Mouse (Mus musculus) lung, adult 2 months (tissue): ENCODE data around the gene Tnfsf10. TPM values are rescaled to one million over a fixed set of nuclear protein-coding genes. Genes with fewer than 3 reads are reported as not detected.
A peak's percentile ranks its signal among the peaks of the same experiment; 100 is the strongest.
"Not testable (repeated sequence)": the region's sequence is repeated elsewhere in the genome, so short reads cannot be mapped to it uniquely, and the experiment has no call there.

Experiments used
- DNase-seq: peaks from one replicate; pipeline ENCODE4 v3.0.0; 2022
- H3K4me1 ChIP-seq: fragments of 200-500 bp; 2 replicates; pipeline ENCODE4 v1.6.1; 2011; ENCODE audit warnings: low read length; ENCODE audit not compliant: control insufficient read depth, insufficient read depth
- H3K4me3 ChIP-seq: fragments of 200-500 bp; replicated peaks from 2 replicates; pipeline ENCODE3; 2011; ENCODE audit warnings: low read depth, mild to moderate bottlenecking, control low read depth, low read length; ENCODE audit errors: extremely low read depth
- CTCF ChIP-seq: fragments of 200-500 bp; IDR thresholded peaks from 2 replicates; pipeline ENCODE4 v1.5.1; 2011; ENCODE audit warnings: mild to moderate bottlenecking, low read length, control low read depth; ENCODE audit not compliant: insufficient read depth
- POLR2A ChIP-seq: fragments of 200-500 bp; IDR thresholded peaks from 2 replicates; pipeline ENCODE4 v1.6.1; 2011; ENCODE audit warnings: low read depth, mild to moderate bottlenecking, control low read depth, low read length, borderline replicate concordance; ENCODE audit errors: extremely low read depth
- WGBS: fragments of 180-500 bp; shearing (Covaris S2); methylation state at CpG from one replicate; pipeline ENCODE4 v1.1.7; 2018; 5-methylcytosine and 5-hydroxymethylcytosine counted together
- polyA plus RNA-seq: library from polyadenylated mRNA; depleted of rRNA; stranded (reverse); fragments of >200 nt; gene quantifications from 2 replicates; pipeline ENCODE4 v1.2.3, GENCODE M21; 2012; rRNA removed

Tnfsf10 gene
- 26.5 and 37.6 TPM in 2 replicates for polyA plus RNA-seq

DNA sequence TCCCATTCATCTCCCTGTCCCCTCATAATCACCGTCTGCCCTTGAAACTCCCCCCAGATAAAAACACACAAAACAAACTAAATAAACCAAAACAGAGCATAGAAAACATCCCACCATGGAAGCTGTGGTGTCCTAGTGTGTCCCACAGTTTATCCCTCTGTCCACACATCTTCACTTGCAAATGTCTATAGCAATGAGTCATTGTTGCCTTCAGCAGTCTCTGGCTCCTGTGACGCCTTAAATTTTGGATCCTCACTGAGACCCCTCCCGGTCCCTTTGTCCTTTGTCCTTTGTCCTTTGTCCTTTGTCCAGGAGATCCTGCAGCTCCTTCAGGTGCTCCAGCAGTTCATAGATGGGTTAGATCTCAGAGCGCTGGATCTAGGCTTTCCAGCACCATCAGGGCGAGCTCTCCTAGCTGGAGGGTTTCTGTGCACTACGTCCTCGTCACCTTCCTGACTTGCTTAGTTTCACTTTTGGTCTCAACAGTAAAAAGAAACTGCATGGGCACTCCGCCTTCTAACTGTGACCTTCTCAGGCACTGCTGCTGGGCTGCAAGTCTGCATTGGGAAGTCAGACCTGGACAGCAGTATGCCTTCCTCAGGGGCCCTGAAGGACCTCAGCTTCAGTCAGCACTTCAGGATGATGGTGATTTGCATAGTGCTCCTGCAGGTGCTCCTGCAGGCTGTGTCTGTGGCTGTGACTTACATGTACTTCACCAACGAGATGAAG, at the start of gene Tnfsf10:
Gene Tnfsf10 (plus strand): TSS at position 470 of the 729 bp plus-strand sequence.
- DNase-seq, result peak; percentile 68
- 12% methylated on average over 9 of the region's 9 CpGs for WGBS
- no peaks in the 10 kb centered on the region for H3K4me1 ChIP-seq
- peak within 1 kb of the TSS; percentile 75 for H3K4me3 ChIP-seq
- TF ChIP-seq CTCF (no peak), POLR2A (peak; percentile 83; the same call in 1 of the 2 replicates)

DNA sequence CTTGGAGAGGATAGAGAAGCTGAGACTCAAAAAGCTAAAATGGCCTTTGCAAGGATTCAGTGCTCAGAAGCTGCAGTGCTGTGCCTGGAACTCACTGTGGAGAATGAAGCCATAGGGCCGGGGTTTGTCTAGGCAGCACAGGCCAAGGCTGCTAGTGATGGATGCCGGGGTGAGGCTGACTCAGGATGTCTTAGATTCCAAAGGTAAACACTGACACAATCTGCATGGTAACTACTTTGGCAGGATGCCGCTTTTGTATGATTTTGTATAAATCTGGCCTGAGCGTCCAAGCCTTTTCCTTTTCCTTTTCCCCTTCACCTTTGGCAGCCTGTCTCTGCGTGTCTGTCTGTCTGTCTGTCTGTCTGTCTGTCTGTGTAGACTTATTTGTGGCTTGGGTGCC, 49.5 kb upstream of the Tnfsf10 start:
- Histone ChIP-seq H3K4me3 (no peak overlapping the region), H3K4me1 (peaks cover 19% of the 10 kb centered on the region)
- peak; percentile 43 for DNase-seq
- whole genome bisulfite sequencing, result 34% methylated on average over 5 of the region's 5 CpGs
- TF ChIP-seq POLR2A (no peak), CTCF (no peak)

DNA sequence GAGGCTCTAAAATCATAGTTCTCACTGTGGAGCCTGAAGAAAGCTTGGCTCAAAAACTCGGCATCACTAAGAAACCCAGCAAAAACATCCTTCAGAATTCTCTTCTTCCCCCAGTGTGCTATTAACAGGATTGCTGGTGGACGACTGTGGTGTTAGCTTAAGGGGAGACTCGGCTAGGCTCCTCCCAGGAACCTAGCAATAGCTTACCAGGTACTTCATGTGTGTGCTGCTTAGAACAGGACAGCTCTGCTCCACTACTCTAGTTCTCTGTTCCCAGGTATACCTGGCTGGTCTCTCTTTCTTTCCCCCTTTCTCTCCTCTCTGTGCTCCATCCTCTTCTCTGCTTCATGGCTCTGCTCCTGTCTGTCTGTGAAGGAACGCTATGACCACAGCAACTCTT, 48.9 kb upstream of the Tnfsf10 start:
- DNase-seq, result no peak
- TF ChIP-seq CTCF (no peak), POLR2A (no peak)
- 37% methylated on average over 4 of the region's 4 CpGs for WGBS
- H3K4me1 ChIP-seq, result peaks cover 19% of the 10 kb centered on the region
- H3K4me3 ChIP-seq, result no peak overlapping the region

DNA sequence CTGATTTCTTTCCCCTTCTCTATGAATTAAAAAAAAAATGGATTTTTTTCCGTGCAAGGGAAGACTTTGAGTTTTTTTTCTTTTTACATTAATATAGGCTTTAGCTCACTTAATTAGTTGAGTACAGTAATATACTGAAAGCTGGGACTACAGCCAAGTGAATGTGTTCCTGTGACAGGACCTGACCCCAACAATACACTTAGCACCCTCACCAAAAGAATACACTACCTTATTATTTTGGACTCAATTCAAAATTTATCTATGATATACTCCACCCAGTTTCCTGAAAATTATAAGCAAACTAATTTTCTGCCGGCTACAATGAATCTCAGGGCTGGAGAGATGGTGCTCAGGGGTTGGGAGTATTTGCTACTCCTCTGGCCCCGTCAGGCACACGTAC, 47.7 kb upstream of the Tnfsf10 start:
- TF ChIP-seq POLR2A (no peak), CTCF (no peak)
- Histone ChIP-seq H3K4me1 (peaks cover 19% of the 10 kb centered on the region), H3K4me3 (no peak overlapping the region)
- no peak for DNase-seq
- 44% methylated on average over 4 of the region's 4 CpGs for WGBS

DNA sequence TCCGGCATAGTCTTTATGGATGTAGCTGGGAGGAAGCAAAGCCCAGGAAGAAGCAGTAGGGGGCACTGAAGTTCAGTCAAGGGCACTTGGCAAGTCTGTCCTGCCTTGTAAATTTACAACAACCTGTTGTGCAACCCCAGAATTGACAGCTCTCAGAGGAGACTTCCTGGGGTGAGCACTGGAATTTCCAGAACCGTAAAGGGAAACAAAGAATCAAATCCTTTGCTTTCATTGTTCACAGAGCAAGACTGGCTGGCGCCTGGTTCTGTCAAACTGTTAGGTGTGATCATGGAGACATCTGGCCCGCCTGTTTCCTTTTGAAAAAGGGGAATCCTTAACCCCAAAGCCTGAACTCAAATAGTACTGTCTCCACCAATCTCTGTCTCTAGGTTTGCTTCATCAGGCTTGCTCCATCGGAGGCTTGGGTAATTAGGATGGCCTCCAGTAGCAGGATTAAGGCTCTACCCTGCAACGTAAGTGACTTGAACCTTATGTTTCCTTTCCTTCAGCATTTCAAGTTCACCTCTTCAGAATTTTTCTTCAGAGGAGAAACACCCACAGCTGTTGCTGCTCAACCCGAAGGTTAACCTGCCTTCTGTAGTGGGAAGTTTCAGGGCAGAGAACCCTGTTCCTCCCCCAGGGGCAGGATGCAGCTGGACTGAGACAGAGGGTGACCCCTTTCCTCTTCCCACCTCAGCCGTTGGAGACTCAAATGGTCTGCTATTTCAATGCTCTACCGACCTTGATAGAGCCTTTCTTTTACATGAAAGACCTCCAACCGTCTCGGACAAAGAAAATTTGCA, 46.5 kb upstream of the Tnfsf10 start:
- H3K4me3 ChIP-seq, result peak overlapping the region; percentile 28
- WGBS, result 12% methylated on average over 11 of the region's 11 CpGs
- peaks cover 19% of the 10 kb centered on the region for H3K4me1 ChIP-seq
- DNase-seq, result peak; percentile 61
- no peak for TF ChIP-seq POLR2A
- TF ChIP-seq CTCF, result peak; percentile 72

DNA sequence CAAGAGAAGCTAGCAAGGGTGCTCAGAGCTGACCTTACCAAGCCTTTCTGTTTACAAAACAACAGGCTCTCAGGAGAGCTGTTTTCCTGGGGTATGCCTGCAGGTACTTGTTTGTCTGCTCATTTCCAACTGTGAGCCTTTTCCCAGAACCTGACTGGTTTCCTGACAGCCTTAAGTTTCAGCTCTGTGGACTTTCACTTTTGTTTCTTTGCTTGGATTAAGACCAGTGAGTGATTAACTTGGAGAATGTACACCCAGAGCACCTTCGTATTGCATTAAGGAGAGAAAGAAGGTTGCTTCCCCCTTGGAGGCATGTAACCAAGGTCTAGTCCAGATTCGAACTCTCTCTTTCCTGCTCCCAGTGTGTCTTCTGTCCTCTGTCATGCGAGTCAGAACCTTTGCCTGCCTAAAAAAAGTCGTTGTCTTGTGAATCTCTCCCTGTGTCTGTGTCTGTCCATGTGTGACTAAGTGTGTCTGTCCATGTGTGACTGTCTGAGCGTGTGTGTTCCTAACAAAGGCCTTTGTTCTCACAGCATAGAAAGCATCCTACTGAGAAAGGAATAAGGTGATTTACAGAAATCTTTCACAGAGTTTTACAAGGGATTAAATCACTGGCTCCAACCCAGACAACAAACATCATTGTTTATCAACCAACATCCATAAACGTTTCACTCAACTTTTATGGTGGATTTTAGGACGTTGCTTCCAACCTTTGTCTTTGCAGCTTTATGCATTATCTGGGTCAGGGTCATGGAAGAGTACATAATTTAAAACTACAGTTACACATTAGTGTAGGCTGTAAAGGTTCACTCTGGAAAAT, 43.7 kb upstream of the Tnfsf10 start:
- TF ChIP-seq POLR2A, result no peak
- TF ChIP-seq CTCF, result no peak
- 26% methylated on average over 7 of the region's 7 CpGs for whole genome bisulfite sequencing
- DNase-seq, result peak; percentile 23
- Histone ChIP-seq H3K4me3 (no peak overlapping the region), H3K4me1 (peaks cover 9% of the 10 kb centered on the region)

DNA sequence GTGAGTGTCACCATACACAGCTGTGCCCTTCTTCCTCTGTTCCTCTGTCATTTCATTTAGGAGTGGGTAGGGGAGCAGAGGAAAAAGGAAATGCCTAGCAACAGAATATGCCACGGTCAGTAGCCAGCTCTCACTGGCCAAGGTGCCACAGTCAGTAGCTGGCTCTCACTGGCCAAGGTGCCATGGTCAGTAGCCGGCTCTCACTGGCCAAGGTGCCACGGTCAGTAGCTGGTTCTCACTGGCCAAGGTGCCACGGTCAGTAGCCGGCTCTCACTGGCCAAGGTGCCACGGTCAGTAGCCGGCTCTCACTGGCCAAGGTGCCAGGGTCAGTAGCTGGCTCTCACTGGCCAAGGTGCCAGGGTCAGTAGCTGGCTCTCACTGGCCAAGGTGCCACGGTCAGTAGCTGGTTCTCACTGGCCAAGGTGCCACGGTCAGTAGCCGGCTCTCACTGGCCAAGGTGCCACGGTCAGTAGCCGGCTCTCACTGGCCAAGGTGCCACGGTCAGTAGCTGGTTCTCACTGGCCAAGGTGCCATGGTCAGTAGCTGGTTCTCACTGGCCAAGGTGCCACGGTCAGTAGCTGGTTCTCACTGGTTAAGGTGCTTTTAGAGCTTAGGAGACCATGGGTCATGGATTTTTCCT, 37.4 kb upstream of the Tnfsf10 start:
- H3K4me1 ChIP-seq, H3K4me3 ChIP-seq, DNase-seq: not testable (repeated sequence)
- WGBS, result 95% methylated on average over 14 of the region's 14 CpGs

DNA sequence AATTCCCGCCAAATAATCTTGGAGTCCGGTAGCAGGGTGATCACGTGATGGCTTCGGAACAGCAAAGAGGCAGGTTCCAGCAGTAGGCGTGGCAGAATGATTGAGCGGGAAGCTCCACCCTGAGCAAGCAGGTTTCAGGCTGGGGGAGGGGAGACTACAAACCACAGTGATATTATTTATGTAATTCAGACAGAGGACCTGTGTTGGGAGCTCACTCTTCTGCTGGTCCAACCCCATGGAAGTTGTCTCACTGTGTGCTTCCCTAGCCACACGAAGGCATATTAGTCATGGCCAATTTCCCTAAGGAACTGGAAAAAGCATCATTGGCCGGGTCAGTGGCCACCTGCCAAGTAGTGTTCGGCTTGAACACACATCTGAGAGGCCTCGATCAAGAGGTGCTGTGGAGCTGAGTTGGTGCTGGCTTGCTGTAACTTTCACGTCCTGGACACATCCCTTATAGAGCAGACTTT, 36.5 kb upstream of the Tnfsf10 start:
- TF ChIP-seq POLR2A (no peak), CTCF (no peak)
- peak; percentile 21 for DNase-seq
- WGBS, result 20% methylated on average over 11 of the region's 11 CpGs
- Histone ChIP-seq H3K4me3 (peak overlapping the region; percentile 5), H3K4me1 (peaks cover 2% of the 10 kb centered on the region)

DNA sequence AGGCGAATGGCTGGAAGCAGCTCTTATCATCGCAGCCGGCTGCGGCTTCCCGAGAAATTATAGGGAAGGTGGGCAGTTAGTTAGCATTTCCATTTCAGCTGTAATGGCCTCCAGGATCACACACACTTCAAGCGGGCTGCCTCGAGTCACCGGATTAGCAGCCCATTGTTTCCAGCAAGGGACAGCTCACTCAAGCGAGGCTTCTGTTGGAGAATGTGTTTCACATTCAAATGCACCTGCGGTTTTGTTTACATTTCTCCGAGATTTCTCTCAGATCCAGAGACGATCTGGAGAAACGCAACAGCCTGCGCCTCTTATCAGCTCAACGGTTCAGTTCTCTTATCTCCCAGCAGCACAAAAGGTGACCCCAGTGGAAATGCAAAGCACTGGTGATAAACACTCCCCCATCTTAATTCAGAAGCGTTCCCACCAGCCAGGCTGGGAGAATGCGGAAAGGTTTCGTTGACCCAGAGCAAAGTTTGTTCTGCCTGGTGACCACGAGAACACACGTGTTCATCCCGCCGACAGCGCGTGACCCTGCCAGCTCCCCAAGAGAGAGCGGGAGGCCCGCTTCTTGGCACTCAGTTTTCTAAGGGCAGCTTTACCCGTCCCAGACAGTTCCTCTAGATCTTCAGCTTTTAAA, 33.6 kb upstream of the Tnfsf10 start:
- Histone ChIP-seq H3K4me3 (peak overlapping the region; percentile 34), H3K4me1 (peaks cover 2% of the 10 kb centered on the region)
- no peak for TF ChIP-seq POLR2A
- DNase-seq, result peak; percentile 29
- 21% methylated on average over 27 of the region's 27 CpGs for WGBS
